Mouse (Mus musculus): ENCODE measurements around the gene Tpcn1. TPM values are rescaled to one million over a fixed set of nuclear protein-coding genes. Genes with fewer than 3 reads are reported as not detected.

The Tpcn1 gene
- 24.8 and 26.7 TPM in 2 replicates for polyA plus RNA-seq (2014; fragmentation: Nextera tagmentation; extraction: Ambion mirVana)

DNA sequence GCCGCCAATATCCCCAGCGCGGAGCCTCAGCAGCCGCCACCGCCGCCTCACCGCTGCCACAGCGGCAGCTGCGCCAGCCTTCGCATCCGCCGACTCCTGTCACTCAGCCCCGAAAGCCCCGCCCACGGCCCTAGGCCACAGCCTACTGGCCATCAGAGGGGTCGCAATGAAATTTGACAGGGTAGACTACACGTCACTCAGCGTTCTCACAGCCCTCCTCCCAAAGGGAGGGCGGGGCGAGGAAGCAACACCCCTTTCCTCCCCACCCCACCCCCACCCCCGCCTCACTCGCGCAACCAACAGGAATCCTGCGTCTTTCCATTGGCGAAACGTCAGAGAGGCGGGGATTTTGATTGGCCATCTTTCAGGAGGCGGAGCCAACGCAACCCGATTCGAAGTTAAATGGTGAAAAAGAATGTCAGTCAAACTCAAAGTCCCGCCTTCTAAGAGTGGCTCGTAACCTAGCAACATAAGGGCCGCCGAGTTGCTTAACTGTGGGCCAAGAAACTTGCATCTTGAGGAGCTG lies at the start of gene Tpcn1, which contains the start of gene Iqcd:
Gene Tpcn1, minus strand, starts transcription at position 105 of the 526 bp plus-strand sequence.
Gene Iqcd, plus strand, starts transcription at position 448 of the 526 bp plus-strand sequence.
- peak within 1 kb of the TSS; percentile 89 for H3K4me3 ChIP-seq (ENCODE audit: low read depth, low read length)
- peaks cover 11% of the 10 kb centered on the region for H3K4me1 ChIP-seq (ENCODE audit: control insufficient read depth, insufficient read depth, low read length)
- DNase-seq (ENCODE audit: low spot score) (peak; percentile 100), ATAC-seq (ENCODE audit: low read depth) (peak; percentile 98)
- 0 out of 2 replicates have a peak, but pooled peaks cover 4% of the 10 kb centered on the region for H3K9me3 ChIP-seq (ENCODE audit: control insufficient read depth, low read length)
- WGBS: 0% methylated on average over 21 of the region's 35 CpGs
- peak within 1 kb of the TSS; percentile 83 for H3K9ac ChIP-seq (ENCODE audit: low read depth, low read length)
- peaks cover 15% of the 10 kb centered on the region for H3K36me3 ChIP-seq (ENCODE audit: control insufficient read depth, insufficient read depth, low read length)
- peak within 1 kb of the TSS; percentile 61 for H3K27ac ChIP-seq (replicated peaks; ENCODE audit: low read depth, low read length)
- no peaks in the 10 kb centered on the region for H3K27me3 ChIP-seq (replicated peaks; ENCODE audit: control insufficient read depth, insufficient read depth, low read length)
- H3K4me2 ChIP-seq (ENCODE audit: low read depth, low read length): peak within 1 kb of the TSS; percentile 99

DNA sequence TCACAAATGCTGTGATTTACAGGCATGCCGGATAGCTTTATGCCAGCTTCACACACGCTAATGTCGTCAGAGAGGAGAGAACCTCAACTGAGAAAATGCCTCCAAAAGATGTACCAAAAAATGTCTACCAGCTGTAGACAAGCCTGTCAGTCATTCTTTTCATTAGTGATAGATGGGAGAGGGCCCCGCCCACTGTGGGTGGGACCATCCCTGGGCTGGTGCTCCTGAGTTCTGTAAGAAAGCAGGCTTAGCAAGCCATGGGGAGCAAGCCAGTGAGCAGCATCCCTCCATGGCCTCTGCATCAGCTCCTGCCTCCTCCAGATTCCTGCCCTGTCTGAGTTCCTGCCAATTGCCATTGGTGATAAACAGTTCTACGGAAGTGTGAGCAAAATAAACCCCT lies 47.2 kb upstream of the Tpcn1 start:
- H3K4me3 ChIP-seq (ENCODE audit: low read depth, low read length): no peak overlapping the region
- H3K36me3 ChIP-seq (ENCODE audit: control insufficient read depth, insufficient read depth, low read length): no peaks in the 10 kb centered on the region
- H3K27ac ChIP-seq (replicated peaks; ENCODE audit: low read depth, low read length): no peak overlapping the region
- H3K27me3 ChIP-seq (replicated peaks; ENCODE audit: control insufficient read depth, insufficient read depth, low read length): 0 out of 2 replicates have a peak, but pooled peaks cover 3% of the 10 kb centered on the region
- no peaks in the 10 kb centered on the region for H3K4me1 ChIP-seq (ENCODE audit: control insufficient read depth, insufficient read depth, low read length)
- no peak for ATAC-seq (ENCODE audit: low read depth)
- 86% methylated on average over 5 of the region's 5 CpGs for WGBS
- no peak overlapping the region for H3K9ac ChIP-seq (ENCODE audit: low read depth, low read length)
- no peak overlapping the region for H3K4me2 ChIP-seq (ENCODE audit: low read depth, low read length)
- no peak for DNase-seq (ENCODE audit: low spot score)
- peaks cover 6% of the 10 kb centered on the region; the same call in 1 of the 2 replicates for H3K9me3 ChIP-seq (ENCODE audit: control insufficient read depth, low read length)

GRCm38 (mm10) chr5:120634860-120635259 lies 46.4 kb upstream of the Tpcn1 start:
- Histone ChIP-seq H3K4me2 (ENCODE audit: low read depth, low read length) (no peak overlapping the region), H3K36me3 (ENCODE audit: control insufficient read depth, insufficient read depth, low read length) (no peaks in the 10 kb centered on the region), H3K4me1 (ENCODE audit: control insufficient read depth, insufficient read depth, low read length) (no peaks in the 10 kb centered on the region), H3K4me3 (ENCODE audit: low read depth, low read length) (no peak overlapping the region), H3K27me3 (replicated peaks; ENCODE audit: control insufficient read depth, insufficient read depth, low read length) (peaks cover 11% of the 10 kb centered on the region), H3K27ac (replicated peaks; ENCODE audit: low read depth, low read length) (no peak overlapping the region), H3K9ac (ENCODE audit: low read depth, low read length) (no peak overlapping the region), H3K9me3 (ENCODE audit: control insufficient read depth, low read length) (peaks cover 6% of the 10 kb centered on the region; the same call in 1 of the 2 replicates)
- ATAC-seq (ENCODE audit: low read depth): no peak
- DNase-seq (ENCODE audit: low spot score): no peak
- 41% methylated on average over 5 of the region's 5 CpGs for WGBS

DNA sequence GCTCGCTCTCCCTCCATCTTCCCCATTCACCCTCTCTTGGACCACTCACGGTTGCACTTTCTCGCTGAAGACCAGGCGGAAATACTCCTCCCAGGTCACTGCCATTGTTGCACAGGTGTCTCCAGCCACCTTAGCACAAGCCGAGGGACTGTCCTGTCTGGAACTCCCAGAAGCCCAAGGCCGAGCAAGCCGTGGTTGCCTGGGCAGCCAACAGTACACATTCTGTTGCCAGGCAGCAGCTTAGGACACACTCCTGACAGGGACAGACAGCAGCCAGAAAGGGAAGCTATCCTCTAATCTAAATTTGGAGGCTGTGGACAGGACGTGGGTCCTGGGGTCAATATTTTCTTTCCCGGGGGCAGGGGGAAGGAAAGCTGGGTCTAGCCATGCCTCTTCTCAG lies 45.7 kb upstream of the Tpcn1 start, which contains the start of gene Cfap73:
Gene Cfap73, minus strand, starts transcription at position 105 of the 400 bp plus-strand sequence.
- Histone ChIP-seq H3K4me2 (ENCODE audit: low read depth, low read length) (no peak within 1 kb of the TSS), H3K36me3 (ENCODE audit: control insufficient read depth, insufficient read depth, low read length) (no peaks in the 10 kb centered on the region), H3K27ac (replicated peaks; ENCODE audit: low read depth, low read length) (no peak within 1 kb of the TSS), H3K27me3 (replicated peaks; ENCODE audit: control insufficient read depth, insufficient read depth, low read length) (peaks cover 12% of the 10 kb centered on the region), H3K4me1 (ENCODE audit: control insufficient read depth, insufficient read depth, low read length) (no peaks in the 10 kb centered on the region), H3K9ac (ENCODE audit: low read depth, low read length) (no peak within 1 kb of the TSS), H3K4me3 (ENCODE audit: low read depth, low read length) (no peak within 1 kb of the TSS), H3K9me3 (ENCODE audit: control insufficient read depth, low read length) (peaks cover 6% of the 10 kb centered on the region; the same call in 1 of the 2 replicates)
- ATAC-seq (ENCODE audit: low read depth) (no peak), DNase-seq (ENCODE audit: low spot score) (no peak)
- WGBS: 57% methylated on average over 9 of the region's 9 CpGs

- no peak overlapping the region for H3K4me2 ChIP-seq (ENCODE audit: low read depth, low read length)
- no peak for DNase-seq (ENCODE audit: low spot score)
- H3K4me3 ChIP-seq (ENCODE audit: low read depth, low read length): no peak overlapping the region
- no peak overlapping the region for H3K27ac ChIP-seq (replicated peaks; ENCODE audit: low read depth, low read length)
- H3K9ac ChIP-seq (ENCODE audit: low read depth, low read length): no peak overlapping the region
- ATAC-seq (ENCODE audit: low read depth): no peak
- peaks cover 6% of the 10 kb centered on the region; the same call in 1 of the 2 replicates for H3K9me3 ChIP-seq (ENCODE audit: control insufficient read depth, low read length)
- H3K4me1 ChIP-seq (ENCODE audit: control insufficient read depth, insufficient read depth, low read length): no peaks in the 10 kb centered on the region
- H3K36me3 ChIP-seq (ENCODE audit: control insufficient read depth, insufficient read depth, low read length): peaks cover 15% of the 10 kb centered on the region
- peaks cover 14% of the 10 kb centered on the region for H3K27me3 ChIP-seq (replicated peaks; ENCODE audit: control insufficient read depth, insufficient read depth, low read length)
- WGBS: 87% methylated on average over 5 of the region's 5 CpGs
These were observed 43.4 kb upstream of the Tpcn1 start for GRCm38 (mm10) chr5:120631892-120632291.

DNA sequence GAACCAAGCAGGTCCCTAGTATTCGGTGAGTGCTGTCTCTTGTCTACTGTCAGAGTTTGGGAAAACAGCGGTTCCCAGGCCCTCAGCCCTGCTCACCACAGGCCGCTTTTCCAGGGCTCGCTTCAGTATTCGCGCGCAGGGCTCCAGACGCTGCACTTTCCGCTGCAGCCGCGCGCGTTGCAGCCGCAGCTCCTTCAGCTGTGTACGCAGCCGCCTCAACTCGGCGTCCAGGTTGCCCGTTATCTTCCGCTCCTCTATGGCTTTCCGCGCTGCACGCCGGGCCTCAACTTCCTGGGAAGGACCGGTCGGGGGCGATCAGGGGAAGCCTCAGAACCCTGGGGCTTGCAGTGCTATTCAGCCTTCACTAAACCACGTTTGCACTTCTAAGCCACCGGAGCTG lies 42.7 kb upstream of the Tpcn1 start:
- Histone ChIP-seq H3K4me1 (ENCODE audit: control insufficient read depth, insufficient read depth, low read length) (no peaks in the 10 kb centered on the region), H3K4me3 (ENCODE audit: low read depth, low read length) (peak overlapping the region; percentile 16), H3K9ac (ENCODE audit: low read depth, low read length) (peak overlapping the region; percentile 51; the same call in 1 of the 2 replicates), H3K36me3 (ENCODE audit: control insufficient read depth, insufficient read depth, low read length) (peaks cover 19% of the 10 kb centered on the region), H3K9me3 (ENCODE audit: control insufficient read depth, low read length) (peaks cover 6% of the 10 kb centered on the region; the same call in 1 of the 2 replicates), H3K4me2 (ENCODE audit: low read depth, low read length) (peak overlapping the region; percentile 43), H3K27ac (replicated peaks; ENCODE audit: low read depth, low read length) (no peak overlapping the region), H3K27me3 (replicated peaks; ENCODE audit: control insufficient read depth, insufficient read depth, low read length) (peaks cover 14% of the 10 kb centered on the region)
- WGBS: 9% methylated on average over 28 of the region's 29 CpGs
- no peak for ATAC-seq (ENCODE audit: low read depth)
- no peak for DNase-seq (ENCODE audit: low spot score)

DNA sequence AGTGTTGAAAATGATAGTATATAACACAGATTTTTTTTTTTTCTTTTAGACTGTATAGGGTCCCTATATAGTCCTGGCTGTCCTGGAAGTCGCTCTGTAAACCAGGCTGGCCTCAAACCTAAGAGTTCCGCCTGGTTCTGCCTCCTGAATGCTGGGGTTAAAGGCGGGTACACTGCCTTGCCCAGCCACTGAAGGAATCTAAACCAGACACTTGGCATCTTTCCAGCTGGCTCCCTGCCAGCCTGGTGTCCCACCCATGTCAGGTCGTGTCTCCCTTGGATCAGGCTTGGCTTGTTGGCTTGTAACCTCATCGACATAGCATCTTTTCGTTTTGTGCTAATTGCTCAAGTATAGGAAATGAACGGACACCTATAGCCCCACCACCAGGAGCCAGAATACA lies 40.2 kb upstream of the Tpcn1 start:
- Histone ChIP-seq H3K9ac (ENCODE audit: low read depth, low read length) (no peak overlapping the region), H3K36me3 (ENCODE audit: control insufficient read depth, insufficient read depth, low read length) (peaks cover 44% of the 10 kb centered on the region), H3K4me3 (ENCODE audit: low read depth, low read length) (no peak overlapping the region), H3K4me1 (ENCODE audit: control insufficient read depth, insufficient read depth, low read length) (no peaks in the 10 kb centered on the region), H3K27ac (replicated peaks; ENCODE audit: low read depth, low read length) (no peak overlapping the region), H3K9me3 (ENCODE audit: control insufficient read depth, low read length) (peaks cover 6% of the 10 kb centered on the region; the same call in 1 of the 2 replicates), H3K27me3 (replicated peaks; ENCODE audit: control insufficient read depth, insufficient read depth, low read length) (peaks cover 14% of the 10 kb centered on the region), H3K4me2 (ENCODE audit: low read depth, low read length) (no peak overlapping the region)
- WGBS: 57% methylated on average over 7 of the region's 7 CpGs
- ATAC-seq (ENCODE audit: low read depth) (no peak), DNase-seq (ENCODE audit: low spot score) (peak; percentile 53)

GRCm38 (mm10) chr5:120627515-120628300 lies 39.2 kb upstream of the Tpcn1 start:
- Histone ChIP-seq H3K9me3 (ENCODE audit: control insufficient read depth, low read length) (peaks cover 6% of the 10 kb centered on the region; the same call in 1 of the 2 replicates), H3K36me3 (ENCODE audit: control insufficient read depth, insufficient read depth, low read length) (peaks cover 53% of the 10 kb centered on the region), H3K4me2 (ENCODE audit: low read depth, low read length) (no peak overlapping the region), H3K4me1 (ENCODE audit: control insufficient read depth, insufficient read depth, low read length) (no peaks in the 10 kb centered on the region), H3K27ac (replicated peaks; ENCODE audit: low read depth, low read length) (no peak overlapping the region), H3K4me3 (ENCODE audit: low read depth, low read length) (no peak overlapping the region), H3K9ac (ENCODE audit: low read depth, low read length) (no peak overlapping the region), H3K27me3 (replicated peaks; ENCODE audit: control insufficient read depth, insufficient read depth, low read length) (peaks cover 14% of the 10 kb centered on the region)
- ATAC-seq (ENCODE audit: low read depth): peak; percentile 34; the same call in 1 of the 2 replicates
- DNase-seq (ENCODE audit: low spot score): peak; percentile 42
- 85% methylated on average over 15 of the region's 15 CpGs for whole genome bisulfite sequencing
